In the genomic region with DNA sequence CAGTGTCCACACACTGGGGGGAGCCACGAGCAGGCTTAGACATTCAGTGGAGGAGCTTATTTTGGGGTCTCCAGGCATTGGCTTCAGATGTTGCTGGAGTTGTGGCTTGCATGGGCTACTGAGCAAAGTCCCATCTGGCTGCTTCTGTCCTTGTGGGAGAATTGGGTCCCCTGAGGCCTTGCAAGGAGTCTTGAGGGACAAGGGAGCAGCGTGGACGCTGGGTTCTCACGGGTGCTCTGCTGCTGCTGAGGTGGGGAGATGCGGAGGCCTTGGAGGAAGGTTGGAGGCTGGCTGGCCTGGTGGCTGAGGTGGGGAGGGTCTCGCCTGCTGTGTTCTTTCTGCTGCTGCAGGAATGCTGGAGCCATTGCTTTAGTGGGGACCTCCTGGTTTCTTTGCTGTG, we compare ENCODE assay signal across 23 mouse cellular contexts. TPM values are rescaled to one million over a fixed set of nuclear protein-coding genes. Genes with fewer than 3 reads are reported as not detected.
"Had no signal": no experiment of that assay in that cellular context is flagged by ENCODE, and none has a peak within 500 bp of the region (broad histone marks: within the 10 kb centered on the region; RNA-seq: fewer than 3 reads in every experiment).

No protein-coding gene starts in this region.

- H3K4me3 ChIP-seq: liver, embryonic 15.5 days; lung, embryonic 15.5 days; midbrain, embryonic 10.5 days; midbrain, embryonic 12.5 days; midbrain, embryonic 15.5 days; myocyte; neural tube, embryonic 13.5 days; neural tube, embryonic 15.5 days; stomach, embryonic 15.5 days had no signal

- H3K9me3 ChIP-seq: liver, embryonic 15.5 days; lung, embryonic 15.5 days; midbrain, embryonic 10.5 days; midbrain, embryonic 12.5 days; midbrain, embryonic 15.5 days; neural tube, embryonic 13.5 days; neural tube, embryonic 15.5 days; stomach, embryonic 15.5 days had no signal

- DNase-seq: liver, postnatal 0 days; lung, adult 2 months; lung, postnatal 14 days; lung, postnatal 36 days; retina, postnatal 1 day; right cerebral cortex, postnatal 25 days; right cerebral cortex, postnatal 4 days; spleen, adult 18-20 months; thymus, adult 2 months; thymus, postnatal 25 days; thymus, postnatal 4 days had no signal

- H3K4me1 ChIP-seq: liver, embryonic 15.5 days; lung, embryonic 15.5 days; midbrain, embryonic 10.5 days; midbrain, embryonic 12.5 days; midbrain, embryonic 15.5 days; neural tube, embryonic 13.5 days; neural tube, embryonic 15.5 days; stomach, embryonic 15.5 days had no signal

- ATAC-seq: liver, postnatal 0 days; lung, postnatal 0 days; midbrain, embryonic 15.5 days had no signal

- H3K27ac ChIP-seq: liver, embryonic 15.5 days; lung, embryonic 15.5 days; macrophage; midbrain, embryonic 10.5 days; midbrain, embryonic 12.5 days; midbrain, embryonic 15.5 days; neural tube, embryonic 13.5 days; neural tube, embryonic 15.5 days; stomach, embryonic 15.5 days; stomach, postnatal 0 days had no signal

- H3K9ac ChIP-seq: liver, embryonic 15.5 days; liver, postnatal 0 days; lung, embryonic 15.5 days; midbrain, embryonic 12.5 days; midbrain, embryonic 15.5 days; neural tube, embryonic 13.5 days; neural tube, embryonic 15.5 days; stomach, embryonic 15.5 days had no signal

- H3K27me3 ChIP-seq: liver, embryonic 15.5 days; lung, embryonic 15.5 days; midbrain, embryonic 12.5 days; midbrain, embryonic 15.5 days; neural tube, embryonic 13.5 days; neural tube, embryonic 15.5 days; stomach, embryonic 15.5 days had no signal

- H3K4me2 ChIP-seq: liver, embryonic 15.5 days; lung, embryonic 15.5 days; midbrain, embryonic 12.5 days; midbrain, embryonic 15.5 days; neural tube, embryonic 13.5 days; neural tube, embryonic 15.5 days; stomach, embryonic 15.5 days had no signal

RNA-seq across cellular contexts. Expression of a gene that starts 56.9 kb away (rescaled TPM):
- polyA plus RNA-seq: liver, embryonic 15.5 days; liver, postnatal 0 days; lung, embryonic 15.5 days; lung, postnatal 0 days; macrophage; midbrain, embryonic 10.5 days; myocyte had no signal
